Mouse (Mus musculus): Measurements from ENCODE around the gene Txnrd2. TPM values are rescaled to one million over a fixed set of nuclear protein-coding genes. Genes with fewer than 3 reads are reported as not detected.

Txnrd2 gene
- polyA plus RNA-seq, 1 experiment from 2014 or later, result 20.4 TPM

DNA sequence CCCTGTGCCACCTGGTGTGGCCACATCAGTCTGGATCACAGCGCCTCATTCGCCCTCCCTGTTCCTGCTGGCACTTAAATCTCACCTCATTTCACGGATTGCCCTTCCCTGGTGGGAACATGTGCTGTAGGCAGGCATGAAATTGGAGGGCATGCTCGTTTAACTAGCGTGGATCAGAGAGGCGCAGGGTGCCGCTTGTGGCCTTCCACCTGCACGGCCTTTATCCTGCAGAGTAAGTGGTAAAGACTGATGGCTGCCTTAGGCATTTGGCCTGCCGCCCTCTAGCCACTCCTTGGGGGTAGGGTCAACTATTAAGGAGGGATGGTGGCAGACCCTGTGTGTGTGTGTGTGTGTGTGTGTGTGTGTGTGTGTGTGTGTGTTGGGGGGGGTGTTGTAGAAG is 35.8 kb downstream of the Txnrd2 start:
- no peak for DNase-seq (ENCODE audit: low spot score)
- Histone ChIP-seq H3K27me3 (ENCODE audit: control insufficient read depth, insufficient read depth, low read length) (no peaks in the 10 kb centered on the region), H3K4me2 (ENCODE audit: low read depth) (no peak overlapping the region), H3K9ac (ENCODE audit: low read length) (no peak overlapping the region), H3K4me1 (ENCODE audit: control insufficient read depth, insufficient read depth, low read length) (peaks cover 12% of the 10 kb centered on the region), H3K4me3 (ENCODE audit: low read depth, low read length) (no peak overlapping the region), H3K27ac (ENCODE audit: low read depth, low read length) (no peak overlapping the region), H3K36me3 (ENCODE audit: control insufficient read depth, insufficient read depth, low read length) (no peaks in the 10 kb centered on the region), H3K9me3 (ENCODE audit: control insufficient read depth, low read length) (no peaks in the 10 kb centered on the region)
- no peak for ATAC-seq (ENCODE audit: insufficient read depth, low FRiP score, low TSS enrichment)
- 43% methylated on average over 9 of the region's 9 CpGs for WGBS

GRCm38 (mm10) chr16:18462598-18462997 is 36.4 kb downstream of the Txnrd2 start:
- Histone ChIP-seq H3K4me3 (ENCODE audit: low read depth, low read length) (no peak overlapping the region), H3K36me3 (ENCODE audit: control insufficient read depth, insufficient read depth, low read length) (no peaks in the 10 kb centered on the region), H3K27ac (ENCODE audit: low read depth, low read length) (no peak overlapping the region), H3K4me2 (ENCODE audit: low read depth) (no peak overlapping the region), H3K9ac (ENCODE audit: low read length) (no peak overlapping the region), H3K27me3 (ENCODE audit: control insufficient read depth, insufficient read depth, low read length) (no peaks in the 10 kb centered on the region), H3K9me3 (ENCODE audit: control insufficient read depth, low read length) (no peaks in the 10 kb centered on the region), H3K4me1 (ENCODE audit: control insufficient read depth, insufficient read depth, low read length) (peaks cover 12% of the 10 kb centered on the region)
- no peak for DNase-seq (ENCODE audit: low spot score)
- 46% methylated on average over 8 of the region's 8 CpGs for WGBS
- no peak for ATAC-seq (ENCODE audit: insufficient read depth, low FRiP score, low TSS enrichment)

DNA sequence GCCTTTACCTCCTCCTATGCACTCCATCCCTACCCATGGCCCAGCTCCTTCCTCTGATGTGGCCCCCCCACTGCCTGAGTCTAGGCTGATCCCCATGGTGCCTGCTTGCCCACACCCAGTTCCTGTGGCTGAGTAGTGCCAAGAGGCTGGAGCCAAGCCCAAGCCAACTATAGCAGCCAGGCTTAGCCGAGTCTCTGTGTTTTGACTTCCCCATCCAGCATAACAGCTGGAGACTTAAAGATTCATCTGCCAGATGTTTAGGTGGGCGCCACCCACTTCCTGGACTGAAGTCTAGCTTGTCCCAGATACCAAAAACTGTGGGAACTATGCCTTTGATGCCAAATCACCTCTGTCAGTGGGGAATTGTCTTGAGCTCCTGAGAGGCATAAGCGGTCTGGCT is 38.1 kb downstream of the Txnrd2 start:
- Histone ChIP-seq H3K36me3 (ENCODE audit: control insufficient read depth, insufficient read depth, low read length) (no peaks in the 10 kb centered on the region), H3K27me3 (ENCODE audit: control insufficient read depth, insufficient read depth, low read length) (no peaks in the 10 kb centered on the region), H3K4me2 (ENCODE audit: low read depth) (no peak overlapping the region), H3K9ac (ENCODE audit: low read length) (no peak overlapping the region), H3K27ac (ENCODE audit: low read depth, low read length) (no peak overlapping the region), H3K4me3 (ENCODE audit: low read depth, low read length) (no peak overlapping the region), H3K4me1 (ENCODE audit: control insufficient read depth, insufficient read depth, low read length) (peaks cover 7% of the 10 kb centered on the region), H3K9me3 (ENCODE audit: control insufficient read depth, low read length) (no peaks in the 10 kb centered on the region)
- 76% methylated on average over 3 of the region's 3 CpGs for WGBS
- no peak for DNase-seq (ENCODE audit: low spot score)
- no peak for ATAC-seq (ENCODE audit: insufficient read depth, low FRiP score, low TSS enrichment)

DNA sequence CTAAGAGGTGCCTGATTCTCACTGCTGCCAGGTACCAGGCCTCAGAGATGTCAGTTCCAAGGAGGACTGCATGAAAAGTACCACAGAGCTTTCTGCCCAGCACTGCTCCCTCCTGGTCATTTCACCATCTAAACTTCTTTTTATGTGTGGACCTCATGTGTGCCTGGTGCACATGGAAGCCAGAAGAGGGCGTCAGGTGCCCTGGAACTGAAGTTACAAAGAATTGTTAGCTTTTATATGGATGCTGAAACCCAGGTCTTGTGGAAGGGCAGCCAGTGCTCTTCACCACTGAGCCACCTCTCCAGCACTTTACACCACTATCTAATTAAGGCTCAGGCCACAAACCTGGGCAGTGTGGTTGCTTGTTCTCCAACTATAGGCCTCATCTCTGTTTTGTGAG is 44.6 kb downstream of the Txnrd2 start:
- ATAC-seq (ENCODE audit: insufficient read depth, low FRiP score, low TSS enrichment) (no peak), DNase-seq (ENCODE audit: low spot score) (no peak)
- H3K4me2 ChIP-seq (ENCODE audit: low read depth), result no peak overlapping the region
- H3K4me1 ChIP-seq (ENCODE audit: control insufficient read depth, insufficient read depth, low read length), result no peaks in the 10 kb centered on the region
- no peaks in the 10 kb centered on the region for H3K27me3 ChIP-seq (ENCODE audit: control insufficient read depth, insufficient read depth, low read length)
- no peak overlapping the region for H3K9ac ChIP-seq (ENCODE audit: low read length)
- no peaks in the 10 kb centered on the region for H3K9me3 ChIP-seq (ENCODE audit: control insufficient read depth, low read length)
- no peaks in the 10 kb centered on the region for H3K36me3 ChIP-seq (ENCODE audit: control insufficient read depth, insufficient read depth, low read length)
- no peak overlapping the region for H3K27ac ChIP-seq (ENCODE audit: low read depth, low read length)
- WGBS, result 38% methylated on average over 1 of the region's 1 CpGs
- no peak overlapping the region for H3K4me3 ChIP-seq (ENCODE audit: low read depth, low read length)

DNA sequence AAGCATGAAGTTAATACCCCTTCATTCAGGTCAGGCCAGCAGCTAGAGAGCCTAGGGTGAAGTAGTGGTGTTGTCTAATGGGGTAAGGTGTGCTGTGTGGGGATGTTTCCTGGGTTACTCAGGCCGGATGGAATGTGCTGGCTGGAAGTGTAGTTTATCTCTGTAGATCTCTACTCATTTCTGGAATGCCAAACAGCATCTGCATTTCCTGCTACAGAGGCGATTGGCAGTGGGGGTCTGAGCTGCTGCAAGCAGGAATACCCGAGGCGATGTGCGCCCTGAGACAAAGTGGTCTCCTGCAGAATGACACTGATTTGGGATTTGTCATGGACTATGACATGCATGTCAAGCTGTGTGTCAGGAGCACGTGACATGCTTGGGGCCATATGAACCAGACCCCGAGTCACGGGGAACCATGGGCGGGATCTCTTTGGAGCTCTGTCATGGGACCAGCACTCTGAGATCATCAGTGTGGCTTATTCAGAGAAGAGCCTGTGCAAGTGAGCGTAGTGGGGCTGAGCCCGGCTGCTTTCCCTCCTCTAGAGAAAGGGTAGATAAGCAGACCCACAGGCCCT is 45.3 kb downstream of the Txnrd2 start:
- no peaks in the 10 kb centered on the region for H3K36me3 ChIP-seq (ENCODE audit: control insufficient read depth, insufficient read depth, low read length)
- 90% methylated on average over 11 of the region's 11 CpGs for WGBS
- no peak for DNase-seq (ENCODE audit: low spot score)
- H3K4me3 ChIP-seq (ENCODE audit: low read depth, low read length), result no peak overlapping the region
- no peaks in the 10 kb centered on the region for H3K9me3 ChIP-seq (ENCODE audit: control insufficient read depth, low read length)
- no peak overlapping the region for H3K27ac ChIP-seq (ENCODE audit: low read depth, low read length)
- no peaks in the 10 kb centered on the region for H3K27me3 ChIP-seq (ENCODE audit: control insufficient read depth, insufficient read depth, low read length)
- no peak overlapping the region for H3K4me2 ChIP-seq (ENCODE audit: low read depth)
- no peaks in the 10 kb centered on the region for H3K4me1 ChIP-seq (ENCODE audit: control insufficient read depth, insufficient read depth, low read length)
- H3K9ac ChIP-seq (ENCODE audit: low read length), result no peak overlapping the region
- no peak for ATAC-seq (ENCODE audit: insufficient read depth, low FRiP score, low TSS enrichment)

DNA sequence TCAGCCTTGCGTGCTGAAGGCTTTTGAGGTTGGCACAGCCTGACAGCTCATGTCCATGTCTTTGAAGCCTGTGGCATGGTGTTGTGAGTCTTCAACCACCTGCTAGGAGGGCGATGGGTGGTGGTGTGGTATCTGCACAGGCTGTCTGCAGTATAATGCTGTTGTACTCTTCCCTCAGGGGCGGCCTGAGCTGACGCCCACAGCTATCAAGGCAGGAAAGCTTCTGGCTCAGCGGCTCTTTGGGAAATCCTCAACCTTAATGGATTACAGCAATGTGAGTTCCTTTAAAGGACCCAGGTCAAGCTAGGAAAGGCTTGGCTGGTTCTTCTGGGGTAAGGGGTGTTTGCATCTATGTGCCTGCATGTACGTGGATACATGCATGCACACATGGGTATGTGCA is 45.8 kb downstream of the Txnrd2 start:
- Histone ChIP-seq H3K36me3 (ENCODE audit: control insufficient read depth, insufficient read depth, low read length) (no peaks in the 10 kb centered on the region), H3K27ac (ENCODE audit: low read depth, low read length) (no peak overlapping the region), H3K9ac (ENCODE audit: low read length) (no peak overlapping the region), H3K4me1 (ENCODE audit: control insufficient read depth, insufficient read depth, low read length) (no peaks in the 10 kb centered on the region), H3K9me3 (ENCODE audit: control insufficient read depth, low read length) (no peaks in the 10 kb centered on the region), H3K27me3 (ENCODE audit: control insufficient read depth, insufficient read depth, low read length) (no peaks in the 10 kb centered on the region), H3K4me3 (ENCODE audit: low read depth, low read length) (no peak overlapping the region), H3K4me2 (ENCODE audit: low read depth) (no peak overlapping the region)
- DNase-seq (ENCODE audit: low spot score) (no peak), ATAC-seq (ENCODE audit: insufficient read depth, low FRiP score, low TSS enrichment) (no peak)
- 78% methylated on average over 6 of the region's 6 CpGs for WGBS

GRCm38 (mm10) chr16:18472416-18472815 is 46.2 kb downstream of the Txnrd2 start:
- Histone ChIP-seq H3K9me3 (ENCODE audit: control insufficient read depth, low read length) (no peaks in the 10 kb centered on the region), H3K9ac (ENCODE audit: low read length) (no peak overlapping the region), H3K4me3 (ENCODE audit: low read depth, low read length) (no peak overlapping the region), H3K27ac (ENCODE audit: low read depth, low read length) (no peak overlapping the region), H3K4me2 (ENCODE audit: low read depth) (no peak overlapping the region), H3K36me3 (ENCODE audit: control insufficient read depth, insufficient read depth, low read length) (no peaks in the 10 kb centered on the region), H3K4me1 (ENCODE audit: control insufficient read depth, insufficient read depth, low read length) (no peaks in the 10 kb centered on the region), H3K27me3 (ENCODE audit: control insufficient read depth, insufficient read depth, low read length) (no peaks in the 10 kb centered on the region)
- ATAC-seq (ENCODE audit: insufficient read depth, low FRiP score, low TSS enrichment), result no peak
- DNase-seq (ENCODE audit: low spot score), result no peak
- 72% methylated on average over 4 of the region's 4 CpGs for WGBS

- Histone ChIP-seq H3K9ac (ENCODE audit: low read length) (no peak overlapping the region), H3K9me3 (ENCODE audit: control insufficient read depth, low read length) (no peaks in the 10 kb centered on the region), H3K36me3 (ENCODE audit: control insufficient read depth, insufficient read depth, low read length) (no peaks in the 10 kb centered on the region; the same call in 1 of the 2 replicates), H3K4me3 (ENCODE audit: low read depth, low read length) (no peak overlapping the region), H3K4me1 (ENCODE audit: control insufficient read depth, insufficient read depth, low read length) (no peaks in the 10 kb centered on the region), H3K27me3 (ENCODE audit: control insufficient read depth, insufficient read depth, low read length) (no peaks in the 10 kb centered on the region), H3K4me2 (ENCODE audit: low read depth) (no peak overlapping the region), H3K27ac (ENCODE audit: low read depth, low read length) (no peak overlapping the region)
- 95% methylated on average over 8 of the region's 8 CpGs for WGBS
- no peak for DNase-seq (ENCODE audit: low spot score)
- ATAC-seq (ENCODE audit: insufficient read depth, low FRiP score, low TSS enrichment), result no peak
Measured at GRCm38 (mm10) chr16:18472976-18473375, 46.8 kb downstream of the Txnrd2 start.

- H3K27me3 ChIP-seq (ENCODE audit: control insufficient read depth, insufficient read depth, low read length), result no peaks in the 10 kb centered on the region
- H3K27ac ChIP-seq (ENCODE audit: low read depth, low read length), result no peak overlapping the region
- no peaks in the 10 kb centered on the region; the same call in 1 of the 2 replicates for H3K36me3 ChIP-seq (ENCODE audit: control insufficient read depth, insufficient read depth, low read length)
- no peaks in the 10 kb centered on the region for H3K4me1 ChIP-seq (ENCODE audit: control insufficient read depth, insufficient read depth, low read length)
- ATAC-seq (ENCODE audit: insufficient read depth, low FRiP score, low TSS enrichment), result no peak
- DNase-seq (ENCODE audit: low spot score), result no peak
- no peaks in the 10 kb centered on the region for H3K9me3 ChIP-seq (ENCODE audit: control insufficient read depth, low read length)
- 82% methylated on average over 2 of the region's 2 CpGs for WGBS
- no peak overlapping the region for H3K9ac ChIP-seq (ENCODE audit: low read length)
- no peak overlapping the region for H3K4me3 ChIP-seq (ENCODE audit: low read depth, low read length)
- H3K4me2 ChIP-seq (ENCODE audit: low read depth), result no peak overlapping the region
Measured at GRCm38 (mm10) chr16:18474021-18474420, 47.8 kb downstream of the Txnrd2 start.

All from neural tube, embryonic 11.5 days (tissue).